Mouse (Mus musculus) forebrain, embryonic 16.5 days (tissue): ENCODE measurements at regions not wholly inside any gene's neighbourhood (a gene's known extent, or its start where the extent isn't known, plus 50 kb on each side); places are given as distances from the start of the nearest gene placed in this dataset.

ENCODE experiments used
- ATAC-seq: fragments of 200-750 bp; cut with Nextera tagmentation; 2 replicates; pipeline ENCODE4 v1.8.0; 2017; ENCODE audit warnings: mild to moderate bottlenecking, moderate library complexity
- H3K27ac ChIP-seq: fragments of 300-500 bp; sonication (generic); 2 replicates; pipeline ENCODE4 v1.5.1; 2014; ENCODE audit warnings: low read length, control low read depth
- H3K27me3 ChIP-seq: fragments of 300-500 bp; sonication (generic); replicated peaks from 2 replicates; pipeline ENCODE4 v1.6.1; 2014; ENCODE audit warnings: low read length; ENCODE audit not compliant: control insufficient read depth, insufficient read depth
- H3K36me3 ChIP-seq: fragments of 300-500 bp; sonication (generic); 2 replicates; pipeline ENCODE4 v1.6.1; 2014; ENCODE audit not compliant: control insufficient read depth, insufficient read depth
- H3K4me1 ChIP-seq: fragments of 300-500 bp; sonication (generic); replicated peaks from 2 replicates; pipeline ENCODE4 v1.6.1; 2014; ENCODE audit warnings: low read length; ENCODE audit not compliant: control insufficient read depth, insufficient read depth
- H3K4me2 ChIP-seq: fragments of 300-500 bp; sonication (generic); 2 replicates; pipeline ENCODE4 v1.6.1; 2014; ENCODE audit warnings: mild to moderate bottlenecking, low read length, control low read depth
- H3K4me3 ChIP-seq: fragments of 300-500 bp; sonication (generic); replicated peaks from 2 replicates; pipeline ENCODE4 v1.5.1; 2014; ENCODE audit warnings: mild to moderate bottlenecking, low read length, control low read depth
- H3K9ac ChIP-seq: fragments of 300-500 bp; sonication (generic); replicated peaks from 2 replicates; pipeline ENCODE4 v1.6.1; 2014; ENCODE audit warnings: low read depth, low read length, control low read depth
- H3K9me3 ChIP-seq: fragments of 300-500 bp; sonication (generic); 2 replicates; pipeline ENCODE4 v1.6.1; 2016; ENCODE audit warnings: low read length; ENCODE audit not compliant: control insufficient read depth
- WGBS: fragments of 180-500 bp; shearing (Covaris S2); extraction: QIAGEN DNeasy Blood & Tissue Kit; methylation state at CpG from one replicate; pipeline ENCODE4 v1.1.7; 2014; 5-methylcytosine and 5-hydroxymethylcytosine counted together

DNA sequence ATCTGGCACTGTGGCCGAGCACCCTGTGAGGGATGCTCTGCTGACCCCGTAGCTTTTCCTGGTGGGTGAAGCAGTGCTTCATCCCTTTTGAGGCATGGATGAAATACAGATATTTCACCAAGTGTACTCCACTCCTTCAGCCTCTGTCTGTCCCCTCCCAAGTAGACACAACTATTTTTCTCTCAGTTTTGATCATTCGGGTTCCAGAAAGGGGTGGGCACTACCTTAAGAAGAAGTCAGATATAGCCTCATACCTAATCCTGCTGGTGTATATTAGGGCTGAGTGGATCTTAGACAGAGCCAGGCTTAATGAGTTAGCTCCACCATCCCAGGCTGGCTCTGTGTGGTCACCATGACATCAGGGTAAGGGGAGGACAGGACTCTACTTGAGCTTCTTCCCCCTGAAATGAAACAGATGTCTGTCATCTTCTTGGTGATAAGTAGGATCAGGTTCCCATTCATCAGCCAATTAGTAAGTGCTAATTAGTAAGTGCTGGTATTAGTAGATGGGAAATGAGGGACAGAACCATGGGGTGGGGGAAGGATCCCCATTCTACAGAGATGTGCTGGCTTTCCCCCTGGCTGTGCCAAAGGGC is 58.7 kb upstream of the Tmem150c start:
- no peak for ATAC-seq
- H3K36me3 ChIP-seq = no peaks in the 10 kb centered on the region
- H3K4me1 ChIP-seq = peaks cover 6% of the 10 kb centered on the region
- H3K4me2 ChIP-seq = no peak overlapping the region
- no peak overlapping the region for H3K9ac ChIP-seq
- H3K4me3 ChIP-seq = no peak overlapping the region
- H3K27ac ChIP-seq = no peak overlapping the region
- 94% methylated on average over 3 of the region's 3 CpGs for WGBS
- H3K27me3 ChIP-seq = no peaks in the 10 kb centered on the region
- H3K9me3 ChIP-seq = no peaks in the 10 kb centered on the region

GRCm38 (mm10) chr5:100217178-100218035 is 57.8 kb upstream of the Tmem150c start:
- Histone ChIP-seq H3K27me3 (no peaks in the 10 kb centered on the region), H3K9ac (no peak overlapping the region), H3K4me3 (no peak overlapping the region; the same call in 1 of the 2 replicates), H3K36me3 (no peaks in the 10 kb centered on the region), H3K4me1 (peaks cover 6% of the 10 kb centered on the region), H3K9me3 (no peaks in the 10 kb centered on the region), H3K4me2 (no peak overlapping the region), H3K27ac (no peak overlapping the region)
- WGBS = 17% methylated on average over 17 of the region's 17 CpGs
- ATAC-seq = no peak

GRCm38 (mm10) chr5:100213901-100214300 is 54.3 kb upstream of the Tmem150c start:
- Histone ChIP-seq H3K4me3 (no peak overlapping the region), H3K4me2 (no peak overlapping the region), H3K9me3 (no peaks in the 10 kb centered on the region), H3K27ac (no peak overlapping the region), H3K36me3 (no peaks in the 10 kb centered on the region), H3K9ac (no peak overlapping the region), H3K4me1 (no peaks in the 10 kb centered on the region), H3K27me3 (no peaks in the 10 kb centered on the region)
- WGBS = 54% methylated on average over 8 of the region's 8 CpGs
- no peak for ATAC-seq

DNA sequence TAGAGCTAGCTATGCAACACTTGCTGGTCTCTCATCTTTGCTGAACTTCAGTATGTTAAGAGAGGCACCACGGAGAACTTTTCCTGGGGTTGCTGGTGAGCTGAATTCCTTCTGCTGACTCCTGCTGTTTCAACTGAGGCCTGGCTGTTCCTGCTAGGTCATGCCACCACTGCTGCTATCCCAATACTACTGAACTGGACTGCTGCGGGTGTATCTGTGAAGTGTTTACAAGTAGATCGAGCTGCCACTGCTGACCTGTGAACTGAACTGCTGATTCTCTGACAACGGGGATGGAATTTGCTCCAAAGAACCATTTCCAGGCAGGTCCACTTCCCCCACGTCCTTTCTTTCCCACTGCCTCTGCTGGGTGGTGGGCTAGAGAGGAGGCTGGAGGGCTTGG is 51.1 kb upstream of the Tmem150c start:
- Histone ChIP-seq H3K27ac (no peak overlapping the region), H3K27me3 (no peaks in the 10 kb centered on the region), H3K4me3 (no peak overlapping the region), H3K36me3 (no peaks in the 10 kb centered on the region), H3K4me2 (no peak overlapping the region), H3K9me3 (no peaks in the 10 kb centered on the region), H3K9ac (no peak overlapping the region), H3K4me1 (no peaks in the 10 kb centered on the region)
- no peak for ATAC-seq
- 84% methylated on average over 5 of the region's 5 CpGs for WGBS
